Mouse (Mus musculus) stomach, postnatal 0 days (tissue): ENCODE results near the gene Serf2.

Experiments used
- CTCF ChIP-seq: IDR thresholded peaks from 2 replicates; pipeline ENCODE4 v1.5.1; 2016; ENCODE audit warnings: antibody characterized with exemption, low read depth, mild to moderate bottlenecking, moderate library complexity
- EP300 ChIP-seq: optimal IDR thresholded peaks from 2 replicates; pipeline ENCODE3; 2016; ENCODE audit warnings: antibody characterized with exemption

DNA sequence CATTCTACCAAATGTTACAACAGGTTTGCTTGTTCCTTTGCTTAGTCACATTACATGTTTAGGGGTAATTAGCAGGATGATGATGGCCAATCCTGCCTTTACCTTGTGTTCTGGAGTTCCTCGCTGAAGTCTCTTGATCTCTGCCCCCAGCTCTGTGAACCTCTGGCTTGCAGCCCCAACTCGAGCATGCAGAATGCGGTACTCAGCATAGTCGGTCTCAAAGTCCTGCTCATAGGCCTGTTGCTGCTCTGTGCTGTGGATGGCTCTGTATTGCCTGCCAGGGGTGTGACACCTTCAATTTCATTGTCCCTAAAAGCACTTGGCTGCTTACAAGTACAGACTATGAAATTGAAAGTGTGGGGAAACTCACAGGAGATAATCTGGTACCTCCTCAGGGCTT, 9.2 kb upstream of the Serf2 start:
- TF ChIP-seq CTCF, result no peak
- TF ChIP-seq EP300, result no peak
